Mouse (Mus musculus) C2C12 (cell line): ENCODE measurements at regions not wholly inside any gene's neighbourhood (a gene's known extent, or its start where the extent isn't known, plus 50 kb on each side); places are given as distances from the start of the nearest gene placed in this dataset.

Experiments
- H3K27me3 ChIP-seq: one replicate; pipeline ENCODE4 v1.6.1; 2011; ENCODE audit not compliant: control insufficient read depth, insufficient read depth, insufficient read length
- H3K36me3 ChIP-seq: one replicate; pipeline ENCODE4 v1.6.1; 2011; ENCODE audit not compliant: control insufficient read depth, insufficient read depth
- H3K4me3 ChIP-seq: one replicate; pipeline ENCODE4 v1.5.1; 2011; ENCODE audit warnings: mild to moderate bottlenecking, control low read depth; ENCODE audit not compliant: poor library complexity, insufficient read depth, severe bottlenecking
- H3K79me2 ChIP-seq: one replicate; pipeline ENCODE4 v1.6.1; 2011; ENCODE audit not compliant: control insufficient read depth, insufficient read depth
- H3K79me3 ChIP-seq: one replicate; pipeline ENCODE4 v1.6.1; 2011; ENCODE audit warnings: low read depth, control low read depth
- H3ac ChIP-seq: one replicate; pipeline ENCODE3; 2011; ENCODE audit warnings: low read depth; ENCODE audit not compliant: control insufficient read depth, insufficient read length
- CEBPB ChIP-seq: IDR thresholded peaks from one replicate; pipeline ENCODE4 v1.6.1; 2011; ENCODE audit warnings: low read depth, mild to moderate bottlenecking, control low read depth, moderate library complexity
- CTCF ChIP-seq: IDR thresholded peaks from one replicate; pipeline ENCODE4 v1.5.1; 2011; ENCODE audit not compliant: control insufficient read depth, insufficient read depth, insufficient read length
- FOSL1 ChIP-seq: IDR thresholded peaks from one replicate; pipeline ENCODE4 v1.8.0; 2011; ENCODE audit warnings: mild to moderate bottlenecking, low read length; ENCODE audit not compliant: poor library complexity, insufficient read depth, severe bottlenecking
- MAX ChIP-seq: IDR thresholded peaks from one replicate; pipeline ENCODE4 v1.6.1; 2011; ENCODE audit warnings: mild to moderate bottlenecking, control low read depth
- MYOD1 ChIP-seq: IDR thresholded peaks from one replicate; pipeline ENCODE4 v1.6.1; 2011; ENCODE audit warnings: low read depth; ENCODE audit not compliant: control insufficient read depth, insufficient read length
- MYOG ChIP-seq: IDR thresholded peaks from one replicate; pipeline ENCODE4 v1.6.1; 2011; ENCODE audit not compliant: control insufficient read depth, insufficient read length; ENCODE audit errors: extremely low read depth
- USF1 ChIP-seq: IDR thresholded peaks from one replicate; pipeline ENCODE4 v1.6.1; 2011; ENCODE audit warnings: low read depth, mild to moderate bottlenecking, control low read depth, moderate library complexity

DNA sequence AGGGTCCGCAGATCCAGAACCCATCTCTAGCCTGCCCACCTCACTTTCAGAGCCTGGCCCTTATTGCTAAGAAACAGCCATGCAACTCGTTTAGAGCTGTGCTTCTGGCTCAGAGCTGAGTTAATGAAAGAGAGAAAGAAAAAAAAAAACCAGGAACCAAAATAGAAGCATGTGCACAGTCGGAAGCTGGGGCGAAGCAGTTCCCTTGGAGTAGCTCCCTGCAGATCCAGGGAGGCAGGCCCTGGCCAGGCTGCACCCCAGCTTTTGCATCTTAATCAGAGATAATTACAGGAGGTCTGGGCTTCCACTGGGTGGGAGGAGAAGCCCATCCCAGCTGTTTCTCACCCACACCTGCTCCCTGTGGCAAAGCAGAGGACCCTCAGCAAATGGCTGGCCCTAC lies 53.9 kb downstream of the Adra2c start:
- Histone ChIP-seq H3K4me3 (no peak overlapping the region), H3K79me3 (no peaks in the 10 kb centered on the region), H3K27me3 (peaks cover 60% of the 10 kb centered on the region), H3K36me3 (no peaks in the 10 kb centered on the region), H3K79me2 (no peaks in the 10 kb centered on the region), H3ac (no peak overlapping the region)
- TF ChIP-seq CEBPB (no peak), USF1 (no peak), FOSL1 (no peak), CTCF (no peak), MYOD1 (no peak), MYOG (no peak), MAX (no peak)

DNA sequence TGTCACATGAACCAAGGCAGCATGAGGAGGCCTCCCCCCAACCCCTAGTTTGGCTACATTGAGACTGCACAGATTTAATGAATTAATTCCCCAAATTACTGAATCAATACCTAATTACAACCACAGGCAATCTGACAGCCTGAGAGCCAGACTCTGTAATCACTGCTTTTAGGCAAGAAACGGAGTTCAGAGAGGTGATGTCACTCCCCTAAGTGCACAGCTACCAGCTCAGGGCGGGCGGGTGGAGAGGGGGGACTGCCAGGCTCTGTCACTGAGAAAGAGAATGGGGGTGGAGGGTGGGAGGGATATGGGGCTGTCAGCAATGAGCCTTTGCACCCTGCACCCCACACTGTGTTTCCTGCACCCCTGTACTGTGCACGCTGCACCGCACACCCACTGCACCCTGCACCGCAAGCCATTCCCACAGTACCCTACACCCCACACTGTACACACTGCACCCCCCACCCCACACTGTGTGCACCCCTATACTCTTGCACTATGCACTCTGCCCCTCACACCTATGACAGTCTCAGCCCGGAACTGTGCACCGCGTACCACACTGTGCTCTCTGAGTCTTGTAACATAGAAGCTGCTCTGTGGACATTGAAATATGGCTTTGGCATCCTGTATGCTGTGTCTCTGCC lies 54.4 kb upstream of the Hmx1 start:
- TF ChIP-seq MAX, result no peak
- no peak for TF ChIP-seq CEBPB
- no peak for TF ChIP-seq CTCF
- TF ChIP-seq FOSL1, result no peak
- TF ChIP-seq MYOD1, result no peak
- TF ChIP-seq USF1, result no peak
- TF ChIP-seq MYOG, result no peak
- no peaks in the 10 kb centered on the region for H3K79me2 ChIP-seq
- H3ac ChIP-seq, result no peak overlapping the region
- no peak overlapping the region for H3K4me3 ChIP-seq
- H3K36me3 ChIP-seq, result no peaks in the 10 kb centered on the region
- peaks cover 52% of the 10 kb centered on the region for H3K27me3 ChIP-seq
- H3K79me3 ChIP-seq, result no peaks in the 10 kb centered on the region

DNA sequence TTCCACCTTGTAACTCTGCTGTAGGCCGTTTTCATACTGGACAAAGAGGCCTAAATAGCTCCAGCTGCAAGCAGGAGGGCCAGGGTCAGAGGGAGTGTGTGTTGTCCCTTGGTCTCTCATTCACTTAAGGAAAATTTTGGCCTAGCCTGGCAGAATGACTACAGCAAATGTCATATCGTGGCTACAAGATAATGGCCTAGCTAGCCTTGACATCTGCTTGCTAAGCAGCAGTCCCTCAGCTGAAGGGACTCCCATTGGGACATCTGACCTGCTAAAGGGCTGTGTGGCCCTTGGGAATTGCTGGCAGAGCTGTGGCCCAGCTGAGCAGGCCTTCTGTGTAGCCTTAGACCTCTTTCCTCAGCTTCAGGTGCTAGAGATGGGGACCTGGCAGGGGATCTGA lies 53.8 kb upstream of the Hmx1 start:
- H3ac ChIP-seq, result no peak overlapping the region

More for the DNA sequence above, 53.8 kb upstream of the Hmx1 start:
- Histone ChIP-seq H3K79me3 (no peaks in the 10 kb centered on the region), H3K27me3 (peaks cover 50% of the 10 kb centered on the region), H3K4me3 (no peak overlapping the region), H3K79me2 (no peaks in the 10 kb centered on the region), H3K36me3 (no peaks in the 10 kb centered on the region)
- TF ChIP-seq USF1 (no peak), MYOD1 (no peak), MAX (no peak), CTCF (no peak), MYOG (no peak), FOSL1 (no peak), CEBPB (no peak)
